Mouse (Mus musculus) heart, postnatal 0 days (tissue): Measurements from ENCODE around the gene Slc9a4.

Experiments
- CTCF ChIP-seq: IDR thresholded peaks from 2 replicates; pipeline ENCODE4 v1.5.1; 2016; ENCODE audit warnings: antibody characterized with exemption, control low read depth, low read depth
- EP300 ChIP-seq: IDR thresholded peaks from 2 replicates; pipeline ENCODE4 v1.6.1; 2016; ENCODE audit warnings: antibody characterized with exemption, low read depth

- no peak for TF ChIP-seq CTCF
- TF ChIP-seq EP300: no peak
Measured at GRCm38 (mm10) chr1:40546645-40547044, 33.2 kb upstream of the Slc9a4 start.
